Mouse (Mus musculus): ENCODE results near the gene G430095P16Rik. TPM values are rescaled to one million over a fixed set of nuclear protein-coding genes. Genes with fewer than 3 reads are reported as not detected.

The G430095P16Rik gene
- polyA plus RNA-seq, 1 experiment from 2014 or later: 1.3 TPM

- no peak overlapping the region for H3K9ac ChIP-seq (replicated peaks)
Observed at GRCm38 (mm10) chr8:84713381-84713780, 9.4 kb upstream of the G430095P16Rik start.

GRCm38 (mm10) chr8:84714161-84714560, 8.6 kb upstream of the G430095P16Rik start:
- WGBS: 64% methylated on average over 4 of the region's 4 CpGs
- Histone ChIP-seq H3K9ac (replicated peaks) (no peak overlapping the region), H3K4me3 (replicated peaks) (no peak overlapping the region), H3K4me1 (replicated peaks) (peaks cover 62% of the 10 kb centered on the region), H3K27me3 (peaks cover 62% of the 10 kb centered on the region), H3K27ac (peak overlapping the region; percentile 94), H3K36me3 (peaks cover 3% of the 10 kb centered on the region; the same call in 1 of the 2 replicates), H3K9me3 (no peaks in the 10 kb centered on the region), H3K4me2 (replicated peaks) (no peak overlapping the region)
- ATAC-seq: no peak

More at GRCm38 (mm10) chr8:84713381-84713780, 9.4 kb upstream of the G430095P16Rik start:
- 49% methylated on average over 4 of the region's 4 CpGs for WGBS
- H3K4me3 ChIP-seq (replicated peaks): no peak overlapping the region
- peaks cover 62% of the 10 kb centered on the region for H3K27me3 ChIP-seq
- peaks cover 3% of the 10 kb centered on the region; the same call in 1 of the 2 replicates for H3K36me3 ChIP-seq
- peaks cover 68% of the 10 kb centered on the region for H3K4me1 ChIP-seq (replicated peaks)
- ATAC-seq: no peak
- H3K4me2 ChIP-seq (replicated peaks): no peak overlapping the region
- peak overlapping the region; percentile 94 for H3K27ac ChIP-seq
- H3K9me3 ChIP-seq: no peaks in the 10 kb centered on the region

DNA sequence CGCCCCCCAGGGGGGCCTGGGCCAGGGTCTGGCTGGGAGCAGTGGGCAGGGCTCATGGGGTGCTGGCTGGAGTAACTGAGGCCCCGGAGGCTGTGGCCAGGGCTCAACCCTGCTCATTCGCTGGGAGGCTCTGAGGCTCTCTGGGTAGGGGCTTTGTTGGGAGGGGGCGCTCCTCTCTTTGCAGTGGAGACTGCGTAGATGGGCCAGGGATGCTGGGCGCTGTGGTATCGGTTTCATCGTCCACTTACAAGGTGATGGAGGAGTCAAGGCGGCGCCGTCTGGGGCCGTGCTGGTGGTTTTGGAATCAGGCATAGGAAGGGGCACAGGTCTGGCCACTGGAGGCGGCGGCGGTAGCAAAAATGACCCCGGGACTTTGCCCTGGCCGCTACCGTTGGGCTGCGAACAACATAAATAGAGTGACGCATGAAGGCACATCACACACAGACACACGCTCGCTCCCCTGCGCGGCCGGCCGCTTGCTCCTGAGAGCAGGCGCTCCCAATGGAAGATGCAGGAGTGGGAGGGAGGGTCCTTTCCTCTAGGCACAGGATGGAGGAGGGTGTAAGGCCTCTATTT, 6.8 kb upstream of the G430095P16Rik start:
- H3K4me1 ChIP-seq (replicated peaks): peaks cover 50% of the 10 kb centered on the region

GRCm38 (mm10) chr8:84716790-84717189, 6.0 kb upstream of the G430095P16Rik start:
- Histone ChIP-seq H3K27ac (no peak overlapping the region), H3K27me3 (peaks cover 64% of the 10 kb centered on the region), H3K4me2 (replicated peaks) (no peak overlapping the region), H3K9me3 (no peaks in the 10 kb centered on the region), H3K9ac (replicated peaks) (no peak overlapping the region), H3K4me1 (replicated peaks) (peaks cover 42% of the 10 kb centered on the region), H3K36me3 (peaks cover 16% of the 10 kb centered on the region; the same call in 1 of the 2 replicates), H3K4me3 (replicated peaks) (no peak overlapping the region)
- no peak for ATAC-seq
- WGBS: 87% methylated on average over 11 of the region's 11 CpGs

More for the DNA sequence above, 6.8 kb upstream of the G430095P16Rik start:
- Histone ChIP-seq H3K4me2 (replicated peaks) (peak overlapping the region; percentile 43), H3K9ac (replicated peaks) (peak overlapping the region; percentile 48; the same call in 1 of the 2 replicates), H3K4me3 (replicated peaks) (peak overlapping the region; percentile 16; the same call in 1 of the 2 replicates), H3K27me3 (peaks cover 70% of the 10 kb centered on the region), H3K36me3 (peaks cover 11% of the 10 kb centered on the region; the same call in 1 of the 2 replicates), H3K9me3 (no peaks in the 10 kb centered on the region), H3K27ac (peak overlapping the region; percentile 51)
- ATAC-seq: no peak
- 8% methylated on average over 27 of the region's 27 CpGs for WGBS

DNA sequence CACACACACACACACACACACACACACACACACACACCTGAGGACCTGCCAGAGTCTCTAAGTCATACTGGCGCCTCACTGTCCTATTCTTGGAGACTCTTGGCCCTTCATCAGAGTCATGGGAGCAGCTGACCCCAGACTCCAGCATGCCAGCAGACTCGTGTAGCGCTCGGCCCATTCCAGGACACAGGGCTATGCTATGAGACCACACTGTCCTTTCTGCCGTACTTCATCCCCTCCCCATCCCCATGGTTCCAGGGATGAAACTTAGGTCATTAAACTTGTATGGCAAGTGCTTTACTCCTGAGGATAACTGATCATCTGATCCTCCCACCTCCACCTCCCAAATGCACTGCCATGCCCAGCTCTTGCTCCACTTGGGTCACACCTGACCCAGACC, 4.3 kb upstream of the G430095P16Rik start:
- peaks cover 67% of the 10 kb centered on the region for H3K27me3 ChIP-seq

GRCm38 (mm10) chr8:84718959-84719690, 3.7 kb upstream of the G430095P16Rik start:
- no peak overlapping the region for H3K4me3 ChIP-seq (replicated peaks)
- WGBS: 89% methylated on average over 5 of the region's 5 CpGs
- H3K36me3 ChIP-seq: peaks cover 16% of the 10 kb centered on the region; the same call in 1 of the 2 replicates
- peaks cover 67% of the 10 kb centered on the region for H3K27me3 ChIP-seq
- no peaks in the 10 kb centered on the region for H3K9me3 ChIP-seq
- H3K4me2 ChIP-seq (replicated peaks): no peak overlapping the region
- no peak overlapping the region for H3K9ac ChIP-seq (replicated peaks)
- peaks cover 39% of the 10 kb centered on the region for H3K4me1 ChIP-seq (replicated peaks)
- no peak for ATAC-seq
- no peak overlapping the region for H3K27ac ChIP-seq

More for the DNA sequence above, 4.3 kb upstream of the G430095P16Rik start:
- Histone ChIP-seq H3K4me3 (replicated peaks) (no peak overlapping the region), H3K4me2 (replicated peaks) (no peak overlapping the region), H3K4me1 (replicated peaks) (peaks cover 39% of the 10 kb centered on the region), H3K27ac (no peak overlapping the region), H3K9me3 (no peaks in the 10 kb centered on the region), H3K9ac (replicated peaks) (no peak overlapping the region), H3K36me3 (peaks cover 16% of the 10 kb centered on the region; the same call in 1 of the 2 replicates)
- 79% methylated on average over 5 of the region's 5 CpGs for WGBS
- no peak for ATAC-seq

- H3K9me3 ChIP-seq: no peaks in the 10 kb centered on the region
- H3K4me3 ChIP-seq (replicated peaks): no peak overlapping the region
- WGBS: 70% methylated on average over 6 of the region's 6 CpGs
- H3K4me2 ChIP-seq (replicated peaks): no peak overlapping the region
- H3K4me1 ChIP-seq (replicated peaks): peaks cover 46% of the 10 kb centered on the region
- peaks cover 15% of the 10 kb centered on the region for H3K36me3 ChIP-seq
- H3K27ac ChIP-seq: peak overlapping the region; percentile 71
- ATAC-seq: no peak; the same call in 1 of the 2 replicates
- H3K27me3 ChIP-seq: peaks cover 44% of the 10 kb centered on the region
- 0 out of 2 replicates have a peak overlapping the region, but pooled peaks have one; percentile 2 for H3K9ac ChIP-seq (replicated peaks)
Observed at GRCm38 (mm10) chr8:84722530-84722849, 317 bp upstream of the G430095P16Rik start.

- Histone ChIP-seq H3K9ac (replicated peaks) (peak overlapping the region; percentile 51), H3K9me3 (no peaks in the 10 kb centered on the region), H3K4me3 (replicated peaks) (no peak overlapping the region), H3K27me3 (peaks cover 33% of the 10 kb centered on the region), H3K4me1 (replicated peaks) (peaks cover 55% of the 10 kb centered on the region), H3K4me2 (replicated peaks) (0 out of 2 replicates have a peak overlapping the region, but pooled peaks have one; percentile 11), H3K27ac (peak overlapping the region; percentile 71), H3K36me3 (peaks cover 16% of the 10 kb centered on the region)
- 34% methylated on average over 7 of the region's 7 CpGs for WGBS
- ATAC-seq: no peak
Observed at GRCm38 (mm10) chr8:84723571-84723900, 729 bp downstream of the G430095P16Rik start.

DNA sequence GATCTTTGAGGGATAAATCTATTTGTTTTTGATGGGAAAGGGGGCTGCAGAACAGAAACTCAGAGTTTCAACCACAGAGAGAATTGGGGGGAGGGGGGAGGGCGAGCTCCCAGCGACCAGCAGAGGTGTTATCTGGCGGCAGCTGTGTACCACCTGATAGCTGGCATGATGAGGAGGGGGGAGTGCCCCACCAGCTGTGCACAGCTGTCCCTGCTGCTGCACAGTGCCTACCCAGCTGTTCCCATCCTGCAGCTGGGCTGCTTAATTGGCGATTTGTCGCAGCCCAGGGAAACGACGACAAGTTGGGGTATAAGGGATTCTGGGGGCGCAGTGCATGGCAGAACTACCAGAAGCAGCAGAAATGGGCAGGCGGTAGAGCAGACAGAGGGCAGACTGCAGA, 1.9 kb downstream of the G430095P16Rik start:
- Histone ChIP-seq H3K9me3 (no peaks in the 10 kb centered on the region), H3K4me3 (replicated peaks) (no peak overlapping the region), H3K9ac (replicated peaks) (peak overlapping the region; percentile 51), H3K27me3 (peaks cover 23% of the 10 kb centered on the region), H3K4me1 (replicated peaks) (peaks cover 66% of the 10 kb centered on the region), H3K4me2 (replicated peaks) (no peak overlapping the region), H3K27ac (peak overlapping the region; percentile 71; the same call in 1 of the 2 replicates), H3K36me3 (peaks cover 15% of the 10 kb centered on the region)
- WGBS: 52% methylated on average over 9 of the region's 9 CpGs
- no peak for ATAC-seq

DNA sequence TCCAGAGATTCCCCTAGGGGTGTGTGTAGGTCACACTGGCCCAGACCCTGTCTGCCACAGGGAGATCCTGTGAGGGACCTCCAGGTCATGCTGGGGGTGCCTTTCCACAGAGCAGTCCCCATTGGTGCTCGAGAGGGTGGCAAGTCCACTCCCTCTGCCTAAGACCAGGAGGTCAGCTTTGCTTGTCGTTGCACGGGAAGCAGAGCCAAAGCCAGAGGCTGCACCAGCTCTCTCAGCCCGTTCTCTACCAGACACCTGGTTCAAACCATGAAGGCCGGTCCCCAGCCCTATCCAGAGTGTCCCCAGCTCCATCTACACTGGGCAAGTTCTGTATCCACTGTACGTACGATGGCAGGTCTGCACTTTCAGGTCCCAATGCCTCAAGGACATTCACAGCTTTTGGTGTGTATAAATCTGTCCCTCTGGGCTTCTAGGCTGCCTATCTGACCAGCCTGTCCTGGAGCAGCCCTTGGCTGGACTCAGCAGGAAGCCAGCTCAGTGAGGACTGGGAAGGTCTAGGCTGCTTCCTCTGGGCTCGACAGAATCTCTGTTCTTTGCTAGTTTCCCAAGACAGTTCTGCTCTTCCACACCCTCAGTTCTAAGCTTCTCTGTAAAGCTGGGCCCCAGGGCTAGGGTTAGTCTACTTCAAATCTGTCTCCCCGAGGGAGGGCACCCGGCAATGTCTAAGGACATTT, 2.6 kb downstream of the G430095P16Rik start:
- no peak for ATAC-seq
- Histone ChIP-seq H3K9me3 (no peaks in the 10 kb centered on the region), H3K27ac (peak overlapping the region; percentile 51), H3K4me3 (replicated peaks) (no peak overlapping the region), H3K4me1 (replicated peaks) (peaks cover 73% of the 10 kb centered on the region), H3K36me3 (peaks cover 12% of the 10 kb centered on the region; the same call in 1 of the 2 replicates), H3K9ac (replicated peaks) (peak overlapping the region; percentile 51; the same call in 1 of the 2 replicates), H3K27me3 (peaks cover 16% of the 10 kb centered on the region), H3K4me2 (replicated peaks) (no peak overlapping the region)
- WGBS: 57% methylated on average over 10 of the region's 10 CpGs

DNA sequence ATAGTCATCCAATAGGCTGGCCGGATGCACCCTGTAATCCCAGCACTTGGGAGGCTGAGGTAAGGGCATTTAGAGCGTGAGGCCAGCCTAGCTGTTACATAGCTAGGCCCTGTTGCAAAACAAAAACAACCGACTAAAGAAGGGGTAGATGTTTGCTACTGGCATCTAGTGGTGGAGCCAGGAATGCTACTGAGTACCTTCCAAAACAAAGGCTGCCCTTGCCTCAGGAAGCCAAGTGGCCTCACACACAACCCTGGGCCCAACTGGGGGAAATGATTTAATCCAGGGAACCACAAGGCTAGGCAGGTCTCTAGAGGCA, 3.1 kb downstream of the G430095P16Rik start:
- 19% methylated on average over 3 of the region's 3 CpGs for WGBS
- no peak overlapping the region for H3K4me2 ChIP-seq (replicated peaks)
- no peak overlapping the region for H3K9ac ChIP-seq (replicated peaks)
- H3K27me3 ChIP-seq: peaks cover 11% of the 10 kb centered on the region; the same call in 1 of the 2 replicates
- no peak overlapping the region for H3K4me3 ChIP-seq (replicated peaks)
- no peaks in the 10 kb centered on the region for H3K9me3 ChIP-seq
- peak overlapping the region; percentile 51 for H3K27ac ChIP-seq
- ATAC-seq: no peak
- H3K36me3 ChIP-seq: peaks cover 8% of the 10 kb centered on the region; the same call in 1 of the 2 replicates
- H3K4me1 ChIP-seq (replicated peaks): peaks cover 78% of the 10 kb centered on the region

DNA sequence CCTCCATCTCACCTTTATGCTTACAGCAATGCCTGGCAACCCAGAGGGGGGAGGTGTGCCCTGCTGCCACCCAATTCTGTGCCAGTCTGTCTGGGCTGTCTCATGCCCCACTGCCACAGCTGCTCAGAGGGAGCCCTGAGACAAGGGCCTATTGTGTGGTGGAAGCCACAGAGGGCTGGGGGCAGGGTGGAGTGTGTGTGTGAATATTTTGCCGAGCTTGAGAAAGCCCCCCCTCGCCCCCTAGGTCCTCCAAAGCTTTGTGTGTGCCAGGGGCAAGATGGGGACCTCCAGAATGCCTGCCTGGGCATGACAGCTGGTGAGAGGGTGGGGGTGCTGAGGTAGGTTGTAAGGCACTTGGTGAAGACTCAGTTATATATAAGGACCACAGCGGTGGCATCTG, 5.7 kb downstream of the G430095P16Rik start:
- WGBS: 47% methylated on average over 3 of the region's 3 CpGs
- peak overlapping the region; percentile 90 for H3K27ac ChIP-seq
- H3K27me3 ChIP-seq: peaks cover 16% of the 10 kb centered on the region
- H3K36me3 ChIP-seq: peaks cover 3% of the 10 kb centered on the region; the same call in 1 of the 2 replicates
- H3K9ac ChIP-seq (replicated peaks): no peak overlapping the region
- peak; percentile 74 for ATAC-seq
- H3K4me1 ChIP-seq (replicated peaks): peaks cover 92% of the 10 kb centered on the region
- no peak overlapping the region for H3K4me2 ChIP-seq (replicated peaks)
- H3K4me3 ChIP-seq (replicated peaks): no peak overlapping the region
- H3K9me3 ChIP-seq: no peaks in the 10 kb centered on the region

Data from midbrain, embryonic 13.5 days (tissue).